Mouse (Mus musculus): ENCODE results near the gene Kcnj15.

The Kcnj15 gene

GRCm38 (mm10) chr16:95292843-95293505, 35.6 kb downstream of the Kcnj15 start:
- DNase-seq (ENCODE audit: low read depth, low spot score) = no peak

DNA sequence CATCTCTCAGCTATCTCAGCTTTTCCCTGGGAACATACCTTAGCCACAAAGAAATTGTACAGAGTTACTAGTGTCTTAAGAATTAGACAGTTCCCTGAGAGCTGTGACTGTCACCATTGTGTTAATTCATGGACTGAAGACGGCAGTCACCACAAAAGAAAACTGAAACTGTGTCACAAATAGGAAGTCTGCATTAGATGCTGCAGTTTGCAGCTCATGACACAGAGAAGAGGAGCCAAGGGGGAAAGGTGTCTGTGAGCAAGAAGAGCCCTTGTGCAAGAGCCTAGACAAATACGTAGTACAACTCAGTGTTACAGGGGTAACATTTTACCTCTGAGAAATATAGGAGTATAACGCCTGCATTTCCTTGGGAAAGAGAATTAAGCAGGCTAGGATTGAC, 40.3 kb downstream of the Kcnj15 start:
- no peak for DNase-seq (ENCODE audit: low read depth, low spot score)

GRCm38 (mm10) chr16:95301667-95302066, 44.3 kb downstream of the Kcnj15 start:
- DNase-seq (ENCODE audit: low read depth, low spot score) = no peak

DNA sequence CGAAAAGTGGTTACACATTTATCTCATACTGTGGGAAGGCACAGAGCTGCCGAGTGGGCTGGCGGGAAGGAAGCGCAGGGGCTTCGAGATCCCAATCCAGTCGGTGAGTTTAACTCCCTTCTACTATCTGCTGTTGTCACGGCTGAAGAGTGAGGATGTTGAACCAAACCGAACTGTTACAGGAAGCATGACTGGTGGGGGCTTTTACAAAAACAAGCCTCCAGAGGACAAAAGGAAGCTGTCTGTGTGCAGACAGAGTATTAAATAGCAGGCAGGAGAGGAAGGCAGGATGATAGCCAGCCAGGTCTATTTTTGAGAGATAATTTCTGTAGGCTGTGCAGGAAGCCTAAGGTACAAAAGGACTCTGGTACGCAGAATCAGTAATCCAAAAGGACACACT, 46.3 kb downstream of the Kcnj15 start:
- no peak for DNase-seq (ENCODE audit: low read depth, low spot score)

GRCm38 (mm10) chr16:95307823-95308360, 50.5 kb downstream of the Kcnj15 start:
- no peak for DNase-seq (ENCODE audit: low read depth, low spot score)

DNA sequence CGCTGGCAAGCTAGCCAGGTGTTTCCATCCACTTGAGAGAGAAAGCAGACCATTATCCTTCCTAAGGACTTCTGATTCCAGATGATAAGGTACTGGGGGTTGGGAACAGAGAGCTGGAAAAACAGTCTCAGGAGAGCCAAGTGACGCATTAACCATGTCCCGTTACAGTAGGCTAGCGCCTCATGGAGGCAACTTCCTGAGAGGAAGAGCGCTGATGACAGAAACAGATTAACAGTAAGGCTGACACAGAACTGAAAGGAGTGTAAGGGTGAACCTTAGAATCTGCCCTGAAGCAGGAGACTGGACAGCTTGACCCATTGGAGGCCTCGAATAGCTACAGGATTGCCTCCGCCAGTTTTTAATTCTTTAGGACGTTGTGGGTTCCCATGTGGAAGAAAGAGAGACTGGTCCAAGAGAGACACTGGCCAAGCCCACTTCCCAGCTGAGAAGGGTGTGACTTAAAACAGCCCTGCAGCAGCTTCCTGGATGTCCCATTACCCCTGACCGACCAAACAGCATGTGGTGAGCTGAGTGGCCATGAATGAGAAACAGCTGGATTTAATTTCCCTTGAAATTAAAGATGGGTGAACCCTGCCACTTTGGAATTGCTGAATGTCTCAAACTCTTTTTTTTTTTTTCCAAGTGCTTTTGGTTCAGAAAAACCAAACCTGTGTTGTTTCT, 64.7 kb downstream of the Kcnj15 start:
- no peak for DNase-seq (ENCODE audit: low read depth, low spot score)

DNA sequence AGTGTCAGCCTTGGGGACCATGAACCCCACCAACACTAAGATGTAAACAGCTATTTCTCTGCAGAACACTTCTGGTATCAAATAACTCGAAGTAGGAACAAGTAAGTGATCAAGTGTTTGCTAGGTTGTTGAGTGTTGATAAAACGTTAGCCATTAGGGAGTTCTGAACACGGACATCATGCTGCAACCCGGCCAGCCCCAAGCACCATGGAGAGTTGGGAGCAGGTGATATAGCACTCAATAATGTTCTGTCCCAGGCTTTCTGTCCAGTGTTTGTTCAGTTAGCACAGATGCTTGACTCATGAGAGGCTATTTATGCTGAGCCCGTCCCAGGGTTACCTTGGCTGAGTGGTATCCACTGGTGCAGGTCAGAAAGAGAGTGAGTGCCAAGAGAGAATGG, 74.8 kb downstream of the Kcnj15 start:
- no peak for DNase-seq (ENCODE audit: low read depth, low spot score)

DNA sequence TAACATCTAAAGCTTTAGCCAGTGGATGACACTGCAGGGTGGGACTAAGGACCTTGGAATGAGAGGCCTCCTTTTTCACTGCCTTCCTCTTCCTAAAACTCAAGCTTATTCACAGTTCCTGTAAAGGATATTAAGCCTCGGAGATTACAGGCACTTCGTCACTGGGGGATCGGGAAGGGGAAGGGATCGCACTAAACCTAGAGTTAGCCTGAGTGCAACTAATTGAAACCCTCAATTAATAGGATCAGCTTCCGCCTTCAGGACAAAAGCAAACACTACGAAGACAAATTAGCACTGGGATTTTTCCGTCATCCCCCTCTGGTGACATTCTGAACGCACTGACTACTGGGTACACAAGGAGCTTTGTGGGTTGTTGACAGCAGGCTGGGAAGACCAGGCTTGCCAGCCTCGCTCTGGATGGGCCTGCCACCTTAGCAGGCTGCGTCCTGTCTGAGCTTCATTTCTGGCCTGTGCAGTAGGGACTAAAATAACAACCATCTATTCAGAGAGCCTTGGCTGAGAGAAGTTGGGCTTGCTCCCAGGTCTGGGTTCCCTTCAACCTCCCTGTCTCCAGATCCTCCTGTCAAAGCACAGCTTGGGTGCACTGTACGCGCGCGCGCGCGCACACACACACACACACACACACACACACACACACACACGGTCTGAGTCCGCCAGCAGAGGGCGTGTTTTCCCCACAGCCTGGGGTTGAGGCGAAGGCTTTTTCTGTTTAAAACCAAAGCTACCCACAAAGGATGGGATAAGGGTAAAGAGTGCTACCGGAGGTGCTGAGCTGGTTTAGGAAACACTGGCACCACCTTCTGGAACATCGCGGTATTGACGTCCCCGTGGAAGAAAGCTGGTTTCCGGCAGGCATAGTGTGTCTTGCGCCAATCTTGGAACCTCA, 83.8 kb downstream of the Kcnj15 start:
- peak; percentile 70 for DNase-seq (ENCODE audit: low read depth, low spot score)

GRCm38 (mm10) chr16:95342030-95342429, 84.7 kb downstream of the Kcnj15 start:
- DNase-seq (ENCODE audit: low read depth, low spot score) = no peak

DNA sequence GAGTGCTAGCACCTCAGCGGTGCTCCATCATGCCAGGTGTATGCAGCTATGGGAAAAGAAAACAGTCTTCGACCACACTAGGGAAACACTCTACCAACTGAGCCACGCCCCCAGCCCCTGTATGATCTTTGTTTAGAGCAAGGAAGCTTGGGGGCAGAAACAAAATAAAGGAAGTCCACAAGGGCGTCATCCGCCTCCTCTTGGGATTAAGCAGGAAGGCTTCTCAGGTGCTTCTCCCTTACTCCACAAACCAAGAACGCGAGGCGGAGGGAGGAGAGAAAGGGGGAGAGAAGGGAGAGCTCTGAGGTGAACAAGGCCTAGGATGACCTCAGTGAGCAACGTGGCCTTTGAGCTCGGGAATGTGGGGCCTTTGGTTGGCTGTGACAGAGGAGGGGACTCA, 87.6 kb downstream of the Kcnj15 start:
- DNase-seq (ENCODE audit: low read depth, low spot score) = no peak

DNA sequence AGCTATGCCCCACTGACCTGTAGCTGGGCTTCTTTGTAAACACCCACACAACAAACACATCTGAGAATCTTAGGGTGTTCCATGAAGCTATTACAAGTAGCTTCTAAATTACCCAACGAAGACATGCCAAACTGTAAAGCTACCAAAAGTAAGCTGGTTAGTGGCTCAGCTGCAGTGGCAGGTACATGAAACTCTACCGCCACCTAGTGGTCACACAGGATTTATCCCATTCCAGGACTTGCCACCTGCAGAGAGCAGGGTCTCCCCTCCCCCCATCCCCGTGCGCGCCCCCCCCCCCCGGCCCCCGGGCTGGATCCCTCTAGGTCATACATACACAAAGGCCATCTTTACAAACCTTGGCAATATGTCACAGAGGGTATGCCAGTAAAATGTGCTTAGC, 88.5 kb downstream of the Kcnj15 start:
- DNase-seq (ENCODE audit: low read depth, low spot score) = no peak

DNA sequence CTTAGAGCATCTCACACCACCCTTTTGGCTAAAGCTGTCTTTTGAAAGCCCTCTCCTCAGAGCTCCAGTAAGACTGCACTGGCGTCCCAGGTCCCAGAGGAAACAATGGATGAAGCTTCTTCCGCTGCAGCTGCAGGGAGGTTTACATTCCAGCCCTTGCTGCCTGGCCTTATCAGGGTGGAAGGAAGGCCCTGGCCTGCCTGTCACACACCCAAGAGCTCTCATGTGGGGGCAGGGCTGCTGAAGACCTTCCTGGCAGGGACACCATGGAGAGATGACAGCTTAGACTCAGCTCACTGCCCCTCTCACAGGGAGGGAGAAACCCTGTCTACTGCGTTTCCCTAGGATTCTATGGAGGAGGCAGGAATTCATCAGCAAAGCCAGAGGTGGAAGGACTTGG, 89.8 kb downstream of the Kcnj15 start:
- no peak for DNase-seq (ENCODE audit: low read depth, low spot score)

DNA sequence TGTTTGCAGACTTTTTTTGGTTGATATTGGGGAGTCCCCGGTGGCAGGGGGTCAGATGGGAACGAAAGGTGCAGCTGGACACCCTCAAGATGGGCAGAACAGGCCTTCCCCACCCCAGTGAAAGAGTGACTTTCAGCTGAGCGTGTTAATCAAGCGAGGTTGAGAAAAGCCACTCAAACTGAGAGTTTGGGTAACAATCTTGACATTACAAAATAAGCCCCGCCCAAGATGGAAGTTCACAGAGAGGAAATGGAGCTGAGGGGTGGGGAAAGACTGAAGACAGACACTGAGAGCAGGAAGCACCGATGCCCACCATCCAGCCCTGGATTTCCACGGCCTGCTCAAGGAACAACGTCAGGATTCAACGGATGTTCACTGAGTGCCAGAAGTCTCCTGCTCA, 91.2 kb downstream of the Kcnj15 start:
- DNase-seq (ENCODE audit: low read depth, low spot score) = no peak

DNA sequence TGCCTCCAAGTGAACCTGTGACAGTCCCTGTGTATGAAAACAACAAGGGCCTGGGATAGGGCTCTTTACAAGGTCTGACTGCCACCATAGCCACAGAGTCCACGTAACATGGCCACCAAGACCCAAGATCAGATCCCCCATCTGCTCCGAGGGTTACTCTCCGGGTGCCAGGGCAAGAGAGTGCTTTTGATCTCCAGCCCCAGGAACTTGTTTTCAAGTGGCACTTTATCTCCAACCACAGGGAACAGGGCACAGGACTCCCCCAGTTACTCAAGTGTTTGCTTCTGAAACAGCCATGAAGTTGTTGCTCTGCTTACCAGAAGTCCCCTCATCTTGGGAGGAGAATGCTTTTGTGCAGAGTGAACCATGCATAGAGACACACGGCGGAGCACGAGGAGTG, 92.0 kb downstream of the Kcnj15 start:
- no peak for DNase-seq (ENCODE audit: low read depth, low spot score)

- DNase-seq (ENCODE audit: low read depth, low spot score) = no peak
These were observed 92.4 kb downstream of the Kcnj15 start for GRCm38 (mm10) chr16:95349745-95350144.

Measured in brain, embryonic 18.5 days (tissue).